ENCODE assay signal across 14 mouse cellular contexts in genomic region chr16:16664516-16664915, GRCm38 (mm10). TPM values are rescaled to one million over a fixed set of nuclear protein-coding genes. Genes with fewer than 3 reads are reported as not detected.
DNase-seq lines count a peak whose midpoint lies in the region; TF ChIP-seq lines count a peak whose summit lies in the region.
"Not testable (repeated sequence)": the region's sequence is repeated elsewhere in the genome, so short reads cannot be mapped to it uniquely, and the experiment has no call there.
"Had no signal": no experiment of that assay in that cellular context is flagged by ENCODE, and none has a peak within 500 bp of the region (broad histone marks: within the 10 kb centered on the region; RNA-seq: fewer than 3 reads in every experiment).

No protein-coding gene starts in this region.

- peak; percentile 54 for DNase-seq in ES-CJ7 (ENCODE audit: low read depth, low spot score)
- DNase-seq in ES-E14 (ENCODE audit: low read depth, low spot score): not testable (repeated sequence)
- peak; percentile 98 for DNase-seq in R1 (ENCODE audit: low read depth, low spot score)
- DNase-seq in ZHBTc4 (ENCODE audit: low read depth, low spot score): peak; percentile 71

- not testable (repeated sequence) for H3K9me3 ChIP-seq in ES-E14 (ENCODE audit: control insufficient read depth, insufficient read depth, low read depth, low read length)

- not testable (repeated sequence) for H3K4me3 ChIP-seq in ES-E14 (ENCODE audit: insufficient read depth in 1 of 2, low read depth in 1 of 2, low read length in 2 of 2, poor library complexity in 1 of 2, severe bottlenecking in 1 of 2)

- H3K27ac ChIP-seq in ES-E14 (ENCODE audit: insufficient read depth, low read depth, low read length, poor library complexity, severe bottlenecking): not testable (repeated sequence)

- in situ Hi-C loops in ES-E14 (cut with MboI; ENCODE audit: low sequenced_read_pairs in 2 of 2, unreplicated experiment in 2 of 2): not testable (repeated sequence)

- H3K36me3 ChIP-seq in ES-E14 (ENCODE audit: control insufficient read depth, insufficient read depth, low read length, poor library complexity, severe bottlenecking): not testable (repeated sequence)

- H3K9ac ChIP-seq in ES-E14 (ENCODE audit: insufficient read depth, low read depth, low read length, poor library complexity, severe bottlenecking): not testable (repeated sequence)

- H3K4me1 ChIP-seq in ES-E14 (ENCODE audit: control insufficient read depth in 2 of 2, insufficient read depth in 2 of 2, low read length in 2 of 2, poor library complexity in 1 of 2): not testable (repeated sequence)

TF ChIP-seq in ES-E14, 5 proteins besides CTCF, POLR2A, EP300 and RAD21:
- TF ChIP-seq CHD2 (IDR thresholded peaks at IDR 0.05; ENCODE audit: low read depth, low read length): 0 out of 2 replicates have a peak, but pooled peaks have one; percentile 23

RNA-seq across cellular contexts. Expression of gene Olfr19, which starts 11.7 kb away (rescaled TPM):
- 0.13 TPM in 1 of 2 replicates, not detected in the other for total RNA-seq in ES-E14 (2012; rRNA removed)
- total RNA-seq: adrenal gland, adult 18-20 months; adrenal gland, adult 2 months; adrenal gland, adult 8-10 months; adrenal gland, postnatal 10 days; adrenal gland, postnatal 14 days; adrenal gland, postnatal 25 days; adrenal gland, postnatal 4 days; CH12.LX; G1E; MEL had no signal
